Mouse (Mus musculus) kidney, postnatal 0 days (tissue): ENCODE results near the gene 1810055G02Rik. TPM values are rescaled to one million over a fixed set of nuclear protein-coding genes. Genes with fewer than 3 reads are reported as not detected.

Experiments
- ATAC-seq: fragments of 200-750 bp; cut with Nextera tagmentation; replicated peaks from 2 replicates; pipeline ENCODE4 v1.8.0; 2017; ENCODE audit warnings: low read depth, moderate number of reproducible peaks, moderate TSS enrichment, moderate library complexity; ENCODE audit not compliant: low FRiP score
- DNase-seq: peaks from one replicate; pipeline ENCODE4 v3.0.0-alpha.2; 2016; ENCODE audit warnings: low spot score
- H3K27ac ChIP-seq: fragments of 300-500 bp; sonication (generic); 2 replicates; pipeline ENCODE4 v1.5.1; 2014; ENCODE audit warnings: mild to moderate bottlenecking
- H3K27me3 ChIP-seq: fragments of 300-500 bp; sonication (generic); 2 replicates; pipeline ENCODE4 v1.6.1; 2014; ENCODE audit warnings: low read length, mixed read lengths; ENCODE audit not compliant: insufficient read depth
- H3K36me3 ChIP-seq: fragments of 300-500 bp; sonication (generic); 2 replicates; pipeline ENCODE4 v1.6.1; 2014; ENCODE audit warnings: low read length, mixed read lengths; ENCODE audit not compliant: insufficient read depth
- H3K4me1 ChIP-seq: fragments of 300-500 bp; sonication (generic); replicated peaks from 2 replicates; pipeline ENCODE4 v1.6.1; 2014; ENCODE audit warnings: antibody characterized with exemption, low read length, mixed read lengths; ENCODE audit not compliant: insufficient read depth
- H3K4me2 ChIP-seq: fragments of 300-500 bp; sonication (generic); 2 replicates; pipeline ENCODE4 v1.6.1; 2014; ENCODE audit warnings: mild to moderate bottlenecking, low read length, moderate library complexity, mixed read lengths
- H3K4me3 ChIP-seq: fragments of 300-500 bp; sonication (generic); replicated peaks from 2 replicates; pipeline ENCODE4 v1.5.1; 2014; ENCODE audit warnings: low read depth, low read length
- H3K9ac ChIP-seq: fragments of 300-500 bp; sonication (generic); 2 replicates; pipeline ENCODE4 v1.6.1; 2014; ENCODE audit warnings: low read depth, low read length
- H3K9me3 ChIP-seq: fragments of 300-500 bp; sonication (generic); replicated peaks from 2 replicates; pipeline ENCODE4 v1.6.1; 2016; ENCODE audit warnings: low read length, inconsistent platforms, mixed read lengths
- CTCF ChIP-seq: IDR thresholded peaks from 2 replicates; pipeline ENCODE4 v1.5.1; 2016; ENCODE audit warnings: antibody characterized with exemption, low read depth, mild to moderate bottlenecking, moderate library complexity
- WGBS: fragments of 180-500 bp; shearing (Covaris S2); extraction: QIAGEN DNeasy Blood & Tissue Kit; methylation state at CpG from one replicate; pipeline ENCODE4 v1.1.7; 2014; 5-methylcytosine and 5-hydroxymethylcytosine counted together
- polyA plus RNA-seq: library from polyadenylated mRNA; unstranded; fragments of >200 nt; fragmentation: Nextera tagmentation; extraction: Ambion mirVana; gene quantifications from 2 replicates; pipeline ENCODE4 v1.2.1, GENCODE M21; 2015

The 1810055G02Rik gene
- polyA plus RNA-seq, 1 experiment from 2014 or later, result 27.3 TPM

DNA sequence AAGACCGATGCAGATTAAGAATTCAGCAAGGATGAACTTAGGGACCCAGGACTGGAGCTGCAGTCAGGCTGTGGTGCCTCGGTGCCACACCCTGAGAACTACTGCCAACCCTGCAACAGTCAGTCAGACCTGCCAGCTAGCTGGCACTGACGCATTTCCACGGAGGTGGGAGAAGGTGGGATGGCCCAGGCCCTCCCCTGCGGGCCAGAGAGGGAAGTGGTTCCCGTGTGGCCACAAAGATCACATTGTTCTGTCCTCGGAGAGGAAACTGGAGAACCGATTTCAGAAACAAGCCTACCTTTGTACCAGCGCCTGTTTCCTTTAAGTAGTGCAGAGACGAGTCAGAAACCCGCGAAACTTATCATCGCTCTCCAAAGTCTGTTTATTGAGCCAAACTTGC is 39.0 kb upstream of the 1810055G02Rik start:
- peak; percentile 55 for DNase-seq
- 49% methylated on average over 13 of the region's 13 CpGs for WGBS
- ATAC-seq, result no peak
- Histone ChIP-seq H3K9ac (no peak overlapping the region), H3K4me3 (no peak overlapping the region), H3K27me3 (no peaks in the 10 kb centered on the region), H3K4me2 (no peak overlapping the region), H3K36me3 (no peaks in the 10 kb centered on the region), H3K9me3 (no peaks in the 10 kb centered on the region), H3K4me1 (peaks cover 35% of the 10 kb centered on the region), H3K27ac (peak overlapping the region; percentile 58)
- no peak for TF ChIP-seq CTCF

DNA sequence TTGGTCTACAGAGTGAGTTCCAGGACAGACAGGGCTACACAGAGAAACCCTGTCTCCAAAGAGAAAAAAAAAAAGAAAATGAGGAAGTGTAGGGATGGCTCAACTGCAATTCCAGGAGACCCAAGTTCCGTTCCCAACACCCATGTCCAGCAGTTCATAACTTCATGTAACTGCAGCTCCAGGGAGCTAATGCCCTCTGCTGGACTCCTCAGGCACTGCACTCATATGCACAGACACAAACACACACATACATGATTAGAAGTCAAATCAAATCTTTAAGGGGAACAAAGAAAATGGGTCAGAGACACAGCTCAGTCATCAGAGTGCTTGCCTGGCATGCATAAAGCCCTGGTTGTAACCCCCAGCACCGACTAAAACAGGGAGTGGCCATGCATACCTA is 34.9 kb upstream of the 1810055G02Rik start:
- Histone ChIP-seq H3K9me3 (no peaks in the 10 kb centered on the region), H3K4me1 (peaks cover 12% of the 10 kb centered on the region), H3K4me2 (no peak overlapping the region), H3K4me3 (no peak overlapping the region), H3K27ac (no peak overlapping the region), H3K36me3 (no peaks in the 10 kb centered on the region), H3K27me3 (no peaks in the 10 kb centered on the region), H3K9ac (no peak overlapping the region)
- 90% methylated on average over 2 of the region's 2 CpGs for WGBS
- ATAC-seq, result no peak
- DNase-seq, result no peak
- peak; percentile 42; the same call in 1 of the 2 replicates for TF ChIP-seq CTCF

- H3K9ac ChIP-seq, result no peak overlapping the region
- peaks cover 14% of the 10 kb centered on the region; the same call in 1 of the 2 replicates for H3K4me1 ChIP-seq
- no peak overlapping the region for H3K4me3 ChIP-seq
- peak overlapping the region; percentile 50 for H3K27ac ChIP-seq
- no peak; the same call in 1 of the 2 replicates for ATAC-seq
- no peaks in the 10 kb centered on the region for H3K9me3 ChIP-seq
- no peaks in the 10 kb centered on the region for H3K36me3 ChIP-seq
- TF ChIP-seq CTCF, result no peak
- 71% methylated on average over 8 of the region's 8 CpGs for WGBS
- H3K4me2 ChIP-seq, result no peak overlapping the region
- peak; percentile 39 for DNase-seq
- no peaks in the 10 kb centered on the region for H3K27me3 ChIP-seq
Measured at GRCm38 (mm10) chr19:3674122-3674855, 33.8 kb upstream of the 1810055G02Rik start.

DNA sequence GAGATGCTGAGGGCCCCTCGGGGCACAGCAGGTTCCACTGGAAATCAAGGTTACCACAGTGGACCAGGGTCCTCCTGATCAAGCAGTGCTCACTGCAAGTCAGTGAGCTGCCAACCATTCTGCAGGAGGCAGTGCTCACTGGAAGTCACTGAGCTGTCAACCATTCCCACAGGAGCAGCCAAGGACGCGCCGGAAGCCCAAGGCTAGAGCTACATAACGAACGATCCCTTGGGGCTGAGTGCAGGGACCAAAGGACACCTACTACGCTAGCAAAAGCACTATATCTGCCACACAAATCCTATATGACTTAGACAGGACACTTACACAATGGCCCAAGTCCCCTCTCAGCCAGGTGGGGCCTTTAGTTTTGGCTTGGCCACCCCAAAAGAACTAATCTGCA is 27.4 kb upstream of the 1810055G02Rik start:
- H3K4me2 ChIP-seq, result no peak overlapping the region

DNA sequence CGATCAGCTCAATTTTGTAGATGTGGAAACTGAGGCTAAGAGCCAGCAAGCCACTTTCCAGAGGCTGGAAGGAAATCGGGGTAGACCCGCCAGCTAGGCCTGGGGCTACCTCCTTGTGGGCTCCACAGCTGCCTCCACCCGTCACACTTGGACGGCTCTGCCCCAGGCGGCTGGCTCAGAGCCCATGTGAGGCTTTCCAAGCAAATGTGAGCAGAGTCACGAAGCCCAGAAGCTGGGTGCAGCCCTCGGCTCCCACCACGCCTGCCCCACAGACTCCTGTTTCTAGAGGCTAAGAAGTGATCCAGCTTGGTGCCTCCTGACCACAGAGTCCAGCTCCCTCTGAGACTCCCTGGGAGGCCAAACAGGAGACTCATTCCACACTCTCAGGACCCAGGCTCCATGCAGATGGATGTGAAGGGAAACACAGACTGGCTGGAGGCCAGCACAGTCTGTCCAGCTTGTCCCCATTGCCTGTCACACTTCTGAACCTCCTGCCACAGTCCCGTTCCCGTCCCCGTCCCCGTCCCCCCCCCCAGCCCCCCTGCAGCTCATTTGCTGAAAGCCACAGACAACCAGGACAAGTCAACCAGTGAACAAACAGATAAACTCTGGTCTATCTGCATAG is 26.7 kb upstream of the 1810055G02Rik start:
- 9% methylated on average over 13 of the region's 13 CpGs for WGBS
- Histone ChIP-seq H3K27ac (peak overlapping the region; percentile 77), H3K4me2 (peak overlapping the region; percentile 1), H3K9ac (no peak overlapping the region), H3K9me3 (no peaks in the 10 kb centered on the region), H3K4me3 (no peak overlapping the region), H3K27me3 (no peaks in the 10 kb centered on the region), H3K36me3 (no peaks in the 10 kb centered on the region), H3K4me1 (peaks cover 57% of the 10 kb centered on the region)
- TF ChIP-seq CTCF, result no peak
- DNase-seq (peak; percentile 64), ATAC-seq (peak; percentile 58)

More for the DNA sequence above, 27.4 kb upstream of the 1810055G02Rik start:
- 54% methylated on average over 7 of the region's 7 CpGs for WGBS
- Histone ChIP-seq H3K9ac (no peak overlapping the region), H3K4me3 (no peak overlapping the region), H3K36me3 (no peaks in the 10 kb centered on the region), H3K9me3 (no peaks in the 10 kb centered on the region), H3K4me1 (peaks cover 57% of the 10 kb centered on the region), H3K27me3 (no peaks in the 10 kb centered on the region), H3K27ac (peak overlapping the region; percentile 77)
- DNase-seq (no peak), ATAC-seq (no peak)
- no peak for TF ChIP-seq CTCF

GRCm38 (mm10) chr19:3684414-3684813 is 23.7 kb upstream of the 1810055G02Rik start:
- no peak for ATAC-seq
- DNase-seq, result peak; percentile 29
- no peaks in the 10 kb centered on the region for H3K36me3 ChIP-seq
- no peaks in the 10 kb centered on the region for H3K27me3 ChIP-seq
- peak overlapping the region; percentile 94; the same call in 1 of the 2 replicates for H3K4me3 ChIP-seq
- peak overlapping the region; percentile 88; the same call in 1 of the 2 replicates for H3K9ac ChIP-seq
- no peak for TF ChIP-seq CTCF
- H3K4me1 ChIP-seq, result peaks cover 62% of the 10 kb centered on the region
- H3K9me3 ChIP-seq, result no peaks in the 10 kb centered on the region
- 0% methylated on average over 1 of the region's 1 CpGs for WGBS
- peak overlapping the region; percentile 92 for H3K27ac ChIP-seq
- H3K4me2 ChIP-seq, result peak overlapping the region; percentile 90
